Mouse (Mus musculus): ENCODE results near the gene Bcat1.

Gene Bcat1

GRCm38 (mm10) chr6:145056102-145056501, 19.9 kb downstream of the Bcat1 start:
- no peak for DNase-seq (ENCODE audit: low spot score in 2 of 2)

GRCm38 (mm10) chr6:145055277-145055858, 20.6 kb downstream of the Bcat1 start:
- DNase-seq (ENCODE audit: low spot score in 2 of 2), result no peak

- DNase-seq (ENCODE audit: low spot score in 2 of 2), result no peak
Measured at GRCm38 (mm10) chr6:145052669-145053068, 23.3 kb downstream of the Bcat1 start.

- DNase-seq (ENCODE audit: low spot score in 2 of 2), result no peak
Measured at GRCm38 (mm10) chr6:145050899-145051298, 25.1 kb downstream of the Bcat1 start.

GRCm38 (mm10) chr6:145048131-145048997, 27.6 kb downstream of the Bcat1 start:
- peak; percentile 63 to 64 for DNase-seq (ENCODE audit: low spot score in 2 of 2)

GRCm38 (mm10) chr6:145047445-145047857, 28.5 kb downstream of the Bcat1 start:
- peak; percentile 76 to 79 for DNase-seq (ENCODE audit: low spot score in 2 of 2)

GRCm38 (mm10) chr6:145046266-145046890, 29.6 kb downstream of the Bcat1 start:
- DNase-seq (ENCODE audit: low spot score in 2 of 2), result peak; percentile 45 to 61

GRCm38 (mm10) chr6:145044916-145045574, 30.9 kb downstream of the Bcat1 start:
- DNase-seq (ENCODE audit: low spot score in 2 of 2), result peak in 1 of 2 experiments; percentile 30

GRCm38 (mm10) chr6:145040732-145041131, 35.3 kb downstream of the Bcat1 start:
- DNase-seq (ENCODE audit: low spot score in 2 of 2), result peak in 1 of 2 experiments; percentile 19

- peak in 1 of 2 experiments; percentile 12 for DNase-seq (ENCODE audit: low spot score in 2 of 2)
Measured at GRCm38 (mm10) chr6:145037626-145038025, 38.4 kb downstream of the Bcat1 start.

GRCm38 (mm10) chr6:145035412-145035811, 40.6 kb downstream of the Bcat1 start:
- no peak for DNase-seq (ENCODE audit: low spot score in 2 of 2)

- peak; percentile 42 to 47 for DNase-seq (ENCODE audit: low spot score in 2 of 2)
Measured at GRCm38 (mm10) chr6:145030587-145030986, 45.4 kb downstream of the Bcat1 start.

GRCm38 (mm10) chr6:145023990-145024389, 52.0 kb downstream of the Bcat1 start:
- no peak for DNase-seq (ENCODE audit: low spot score in 2 of 2)

GRCm38 (mm10) chr6:145022966-145023725, 52.8 kb downstream of the Bcat1 start:
- DNase-seq (ENCODE audit: low spot score in 2 of 2), result peak; percentile 55 to 60

GRCm38 (mm10) chr6:145022349-145022748, 53.6 kb downstream of the Bcat1 start:
- no peak for DNase-seq (ENCODE audit: low spot score in 2 of 2)

- DNase-seq (ENCODE audit: low spot score in 2 of 2), result no peak
Measured at GRCm38 (mm10) chr6:145020553-145020952, 55.4 kb downstream of the Bcat1 start.

GRCm38 (mm10) chr6:145018295-145018694, 57.7 kb downstream of the Bcat1 start:
- no peak for DNase-seq (ENCODE audit: low spot score in 2 of 2)

GRCm38 (mm10) chr6:145017508-145017907, 58.5 kb downstream of the Bcat1 start:
- no peak for DNase-seq (ENCODE audit: low spot score in 2 of 2)

- no peak for DNase-seq (ENCODE audit: low spot score in 2 of 2)
Measured at GRCm38 (mm10) chr6:145016639-145017038, 59.3 kb downstream of the Bcat1 start.

GRCm38 (mm10) chr6:145014944-145015343, 61.0 kb downstream of the Bcat1 start:
- DNase-seq (ENCODE audit: low spot score in 2 of 2), result no peak

GRCm38 (mm10) chr6:145012699-145013098, 63.3 kb downstream of the Bcat1 start:
- peak in 1 of 2 experiments; percentile 48 for DNase-seq (ENCODE audit: low spot score in 2 of 2)
